Mouse (Mus musculus) forebrain, embryonic 10.5 days (tissue): ENCODE measurements around the gene Rnf2. TPM values are rescaled to one million over a fixed set of nuclear protein-coding genes. Genes with fewer than 3 reads are reported as not detected.
"Not testable (repeated sequence)": the region's sequence is repeated elsewhere in the genome, so short reads cannot be mapped to it uniquely, and the experiment has no call there.

Source experiments
- DNase-seq: peaks from one replicate; pipeline ENCODE4 v3.0.0-alpha.2; 2017; ENCODE audit warnings: low spot score; ENCODE audit errors: extremely low spot score
- H3K27ac ChIP-seq: fragments of 300-500 bp; sonication (generic); 2 replicates; pipeline ENCODE4 v1.5.1; 2016; ENCODE audit warnings: mild to moderate bottlenecking
- H3K27me3 ChIP-seq: fragments of 300-500 bp; sonication (generic); 2 replicates; pipeline ENCODE4 v1.6.1; 2016; ENCODE audit warnings: mild to moderate bottlenecking; ENCODE audit not compliant: poor library complexity, severe bottlenecking
- H3K36me3 ChIP-seq: fragments of 300-500 bp; sonication (generic); replicated peaks from 2 replicates; pipeline ENCODE4 v1.6.1; 2016; ENCODE audit warnings: mild to moderate bottlenecking, moderate library complexity
- H3K4me1 ChIP-seq: fragments of 300-500 bp; sonication (generic); 2 replicates; pipeline ENCODE4 v1.6.1; 2016
- H3K4me3 ChIP-seq: fragments of 300-500 bp; sonication (generic); 2 replicates; pipeline ENCODE4 v1.5.1; 2016; ENCODE audit warnings: mild to moderate bottlenecking, moderate library complexity
- H3K9me3 ChIP-seq: fragments of 300-500 bp; sonication (generic); 2 replicates; pipeline ENCODE4 v1.6.1; 2016; ENCODE audit warnings: mild to moderate bottlenecking, moderate library complexity
- WGBS: fragments of 180-500 bp; shearing (Covaris S2); methylation state at CpG from one replicate; pipeline ENCODE4 v1.1.7; 2016; 5-methylcytosine and 5-hydroxymethylcytosine counted together
- polyA plus RNA-seq: library from polyadenylated mRNA; unstranded; fragments of >200 nt; fragmentation: Nextera tagmentation; extraction: Ambion mirVana; gene quantifications from 2 replicates; pipeline ENCODE4 v1.2.1, GENCODE M21; 2016

Rnf2 gene
- polyA plus RNA-seq, 1 experiment from 2014 or later: 115 TPM

DNA sequence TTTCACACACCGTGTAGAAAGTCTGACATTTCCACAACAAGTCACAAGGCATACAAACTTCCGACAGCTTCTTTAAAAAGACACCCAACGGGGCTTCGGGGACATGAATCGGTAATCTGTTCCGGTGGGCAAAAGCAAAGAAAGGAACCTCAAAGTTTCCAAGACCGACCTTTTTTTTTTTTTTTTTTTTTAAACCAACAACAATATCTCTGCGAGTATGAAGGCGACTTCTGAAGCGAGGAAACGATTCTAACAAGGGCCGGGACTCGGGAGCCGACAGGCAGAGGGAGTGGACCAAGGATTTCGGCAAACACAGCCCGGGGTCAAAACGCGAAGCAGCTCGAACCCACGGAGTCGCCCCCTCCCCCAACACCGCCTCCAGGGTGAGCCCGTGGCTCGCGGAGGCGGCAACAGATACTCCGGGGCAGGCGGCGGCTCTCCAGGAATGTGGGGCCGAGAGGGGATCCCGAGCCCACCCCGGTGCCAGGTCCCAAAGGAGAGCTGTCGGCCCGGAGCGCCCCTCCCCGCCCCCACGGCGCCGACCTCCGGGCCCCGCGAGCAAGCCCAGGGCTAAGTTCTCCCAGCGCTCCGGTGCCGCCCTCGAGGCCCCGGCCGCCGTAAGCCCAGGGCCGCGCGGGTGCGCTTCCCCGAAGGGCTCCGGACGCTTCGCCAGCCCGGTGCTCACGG is 797 bp downstream of the Rnf2 start:
- peaks cover 21% of the 10 kb centered on the region for H3K4me1 ChIP-seq
- H3K9me3 ChIP-seq: no peaks in the 10 kb centered on the region
- H3K36me3 ChIP-seq: peaks cover 5% of the 10 kb centered on the region; the same call in 1 of the 2 replicates
- peak; percentile 77 for DNase-seq
- under 1% methylated on average over 55 of the region's 59 CpGs for WGBS
- peak overlapping the region; percentile 99 for H3K27ac ChIP-seq
- peaks cover 6% of the 10 kb centered on the region; the same call in 1 of the 2 replicates for H3K27me3 ChIP-seq
- H3K4me3 ChIP-seq: peak overlapping the region; percentile 96

DNA sequence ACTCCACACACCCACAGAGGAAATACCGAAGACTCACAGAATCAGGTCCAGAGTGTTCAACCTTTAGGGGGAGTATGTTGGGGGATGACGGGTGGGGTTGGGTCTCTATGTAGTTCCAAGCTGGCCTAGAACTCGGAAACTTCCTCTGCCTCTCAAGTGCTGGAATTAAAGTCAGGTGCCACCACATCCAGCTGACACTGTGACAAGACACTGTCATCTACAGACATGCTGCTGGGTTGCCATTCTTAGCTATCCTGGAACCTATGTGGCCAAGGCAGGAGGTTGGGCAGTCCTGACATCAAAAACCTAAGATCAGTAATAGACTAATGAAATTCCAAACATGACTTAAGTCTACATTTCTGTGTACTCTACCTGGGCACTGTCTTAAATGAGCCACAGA is 2.4 kb downstream of the Rnf2 start:
- H3K27ac ChIP-seq: no peak overlapping the region
- H3K36me3 ChIP-seq: peaks cover 9% of the 10 kb centered on the region
- H3K4me1 ChIP-seq: peaks cover 28% of the 10 kb centered on the region
- peaks cover 6% of the 10 kb centered on the region; the same call in 1 of the 2 replicates for H3K27me3 ChIP-seq
- DNase-seq: no peak
- H3K9me3 ChIP-seq: no peaks in the 10 kb centered on the region
- 89% methylated on average over 3 of the region's 3 CpGs for WGBS
- peak overlapping the region; percentile 96; the same call in 1 of the 2 replicates for H3K4me3 ChIP-seq

DNA sequence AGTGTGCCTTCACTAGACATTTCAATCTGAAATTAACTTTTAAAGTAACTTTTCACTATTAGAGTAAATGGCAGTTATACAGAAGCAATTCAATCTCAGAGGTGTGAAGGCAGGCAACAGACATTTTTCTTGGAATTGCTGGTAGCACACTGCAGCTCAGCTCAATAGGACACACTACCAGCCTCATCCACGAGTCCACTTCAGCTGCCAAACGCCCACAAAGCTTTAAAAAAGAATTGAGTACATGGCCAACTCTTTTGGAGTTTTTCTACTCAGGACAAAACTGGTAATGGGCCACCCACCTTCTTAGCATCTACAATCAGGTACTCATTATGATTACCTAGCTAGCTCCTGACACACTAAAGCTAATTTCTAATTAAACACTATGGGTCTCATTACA is 2.8 kb downstream of the Rnf2 start:
- H3K4me1 ChIP-seq: peaks cover 31% of the 10 kb centered on the region
- H3K9me3 ChIP-seq: no peaks in the 10 kb centered on the region
- H3K27me3 ChIP-seq: peaks cover 6% of the 10 kb centered on the region; the same call in 1 of the 2 replicates
- 89% methylated on average over 2 of the region's 2 CpGs for WGBS
- H3K27ac ChIP-seq: no peak overlapping the region
- DNase-seq: no peak
- H3K36me3 ChIP-seq: peaks cover 9% of the 10 kb centered on the region
- no peak overlapping the region; the same call in 1 of the 2 replicates for H3K4me3 ChIP-seq

DNA sequence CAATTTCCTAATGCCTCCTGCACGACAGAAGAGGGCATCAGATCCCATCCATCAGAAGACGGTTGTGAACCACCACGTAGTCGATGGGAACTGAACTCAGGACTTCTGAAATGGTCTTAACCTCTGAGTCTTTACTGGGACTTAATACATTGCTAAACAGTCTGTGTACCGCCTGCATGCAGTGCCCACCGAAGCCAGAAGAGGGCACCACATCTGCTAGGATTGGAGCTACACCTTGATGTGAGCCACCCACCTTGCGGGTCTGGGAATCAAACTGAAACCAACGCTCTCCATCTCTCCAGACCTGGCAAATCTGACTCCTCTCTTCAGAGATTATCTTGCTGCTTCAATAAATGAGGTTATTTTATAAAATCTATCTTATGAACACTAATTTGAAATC is 3.7 kb downstream of the Rnf2 start:
- Histone ChIP-seq H3K27ac (no peak overlapping the region), H3K4me3 (no peak overlapping the region), H3K4me1 (peaks cover 31% of the 10 kb centered on the region), H3K9me3 (no peaks in the 10 kb centered on the region), H3K27me3 (peaks cover 3% of the 10 kb centered on the region; the same call in 1 of the 2 replicates), H3K36me3 (peaks cover 9% of the 10 kb centered on the region)
- 89% methylated on average over 8 of the region's 8 CpGs for WGBS
- DNase-seq: peak; percentile 22

DNA sequence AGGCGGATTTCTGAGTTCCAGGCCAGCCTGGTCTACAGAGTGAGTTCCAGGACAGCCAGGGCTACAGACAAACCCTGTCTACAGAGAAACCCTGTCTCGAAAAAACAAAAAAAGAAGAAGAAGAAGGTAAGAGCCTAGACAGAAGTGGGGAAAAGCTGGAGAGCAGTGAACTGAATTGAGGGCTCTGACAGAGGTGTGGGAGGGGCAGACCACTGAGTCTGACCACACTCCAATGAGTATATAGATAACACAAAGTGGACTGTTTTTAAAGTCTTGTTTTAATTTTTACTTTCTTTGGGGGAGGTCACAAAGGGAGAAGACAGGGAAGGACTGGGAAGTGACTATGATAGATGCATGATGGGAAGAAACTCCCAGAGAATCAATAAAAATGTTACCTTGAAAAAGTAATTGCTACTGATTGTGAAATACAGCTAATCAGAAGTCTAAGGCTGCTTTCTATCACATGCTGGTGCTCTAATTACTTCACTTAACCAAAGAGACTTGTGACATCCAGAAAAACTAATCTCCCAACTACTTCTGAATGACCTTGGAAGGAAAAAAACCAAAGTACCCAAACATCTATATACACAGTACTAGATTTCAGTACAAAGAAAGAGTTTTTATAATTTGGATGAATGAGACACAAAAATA is 5.0 kb downstream of the Rnf2 start:
- Histone ChIP-seq H3K27ac (no peak overlapping the region), H3K9me3 (no peaks in the 10 kb centered on the region), H3K27me3 (no peaks in the 10 kb centered on the region), H3K4me1 (peaks cover 25% of the 10 kb centered on the region), H3K36me3 (peaks cover 9% of the 10 kb centered on the region), H3K4me3 (no peak overlapping the region)
- 89% methylated on average over 2 of the region's 2 CpGs for WGBS
- no peak for DNase-seq

DNA sequence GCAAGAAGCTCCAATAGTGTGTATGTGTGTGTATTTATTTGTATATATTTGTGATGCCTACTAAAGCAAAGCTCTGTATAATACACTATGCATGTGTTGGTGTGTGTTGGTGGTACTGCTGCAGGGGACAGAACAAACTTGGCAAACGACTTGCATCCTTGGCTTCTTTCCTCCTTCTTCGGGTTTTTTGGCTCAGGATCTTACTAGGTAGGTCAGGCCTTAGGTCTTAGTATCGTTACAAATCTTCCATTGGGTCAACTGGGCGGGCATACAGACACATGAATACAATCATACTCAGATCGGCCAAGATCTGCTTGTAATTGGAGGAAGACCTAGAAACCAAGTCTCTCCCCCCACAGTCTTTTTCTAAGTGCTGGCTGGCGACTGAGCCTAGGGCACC is 6.0 kb downstream of the Rnf2 start:
- Histone ChIP-seq H3K27ac (no peak overlapping the region), H3K4me1 (peaks cover 25% of the 10 kb centered on the region), H3K9me3 (no peaks in the 10 kb centered on the region), H3K36me3 (peaks cover 9% of the 10 kb centered on the region), H3K4me3 (no peak overlapping the region), H3K27me3 (no peaks in the 10 kb centered on the region)
- 89% methylated on average over 6 of the region's 6 CpGs for WGBS
- DNase-seq: no peak

DNA sequence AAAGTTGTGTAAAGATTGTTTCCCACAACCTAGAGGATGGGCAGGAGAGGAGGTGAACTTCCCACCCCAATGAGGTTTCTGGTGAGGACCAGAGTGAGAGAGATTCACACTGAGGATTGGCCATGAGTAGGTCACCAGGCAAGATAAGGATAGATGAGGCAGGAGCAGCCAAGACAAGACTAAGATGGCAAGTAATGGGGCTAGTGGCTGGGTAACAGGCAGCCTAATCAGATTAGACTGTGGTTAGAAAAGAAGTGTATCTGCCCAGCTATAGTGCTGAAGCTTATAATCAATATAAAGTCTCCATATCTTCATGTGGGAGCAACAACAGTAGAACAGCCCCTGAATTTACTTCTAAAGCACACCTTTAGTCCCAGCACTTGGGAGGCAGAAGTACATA is 6.9 kb downstream of the Rnf2 start:
- Histone ChIP-seq H3K4me3 (no peak overlapping the region), H3K27ac (no peak overlapping the region), H3K36me3 (peaks cover 9% of the 10 kb centered on the region), H3K9me3 (no peaks in the 10 kb centered on the region), H3K4me1 (peaks cover 20% of the 10 kb centered on the region), H3K27me3 (no peaks in the 10 kb centered on the region)
- no peak for DNase-seq

DNA sequence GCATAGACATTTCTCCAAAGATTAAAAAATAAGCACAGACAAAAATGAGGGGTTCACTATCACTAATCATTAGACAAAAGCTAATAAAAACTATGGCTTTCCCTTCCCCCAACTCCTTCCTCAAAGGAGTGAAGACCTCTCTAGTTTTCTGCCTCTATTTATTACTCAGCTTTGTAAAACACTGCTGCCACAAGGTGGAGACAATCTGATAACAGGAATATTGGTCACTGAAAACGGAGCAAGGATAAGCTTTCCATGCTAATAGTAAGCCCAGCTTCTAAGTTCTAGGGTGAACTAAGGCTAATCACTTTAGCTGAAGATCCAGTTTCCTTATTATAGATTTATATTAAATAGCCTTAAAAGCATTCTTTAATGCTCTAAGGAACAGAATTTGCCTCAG is 8.3 kb downstream of the Rnf2 start:
- H3K4me1 ChIP-seq: peaks cover 9% of the 10 kb centered on the region
- H3K4me3 ChIP-seq: no peak overlapping the region
- no peak overlapping the region for H3K27ac ChIP-seq
- no peak for DNase-seq
- WGBS: 62% methylated on average over 1 of the region's 1 CpGs
- H3K27me3 ChIP-seq: no peaks in the 10 kb centered on the region
- H3K9me3 ChIP-seq: no peaks in the 10 kb centered on the region
- peaks cover 9% of the 10 kb centered on the region for H3K36me3 ChIP-seq

DNA sequence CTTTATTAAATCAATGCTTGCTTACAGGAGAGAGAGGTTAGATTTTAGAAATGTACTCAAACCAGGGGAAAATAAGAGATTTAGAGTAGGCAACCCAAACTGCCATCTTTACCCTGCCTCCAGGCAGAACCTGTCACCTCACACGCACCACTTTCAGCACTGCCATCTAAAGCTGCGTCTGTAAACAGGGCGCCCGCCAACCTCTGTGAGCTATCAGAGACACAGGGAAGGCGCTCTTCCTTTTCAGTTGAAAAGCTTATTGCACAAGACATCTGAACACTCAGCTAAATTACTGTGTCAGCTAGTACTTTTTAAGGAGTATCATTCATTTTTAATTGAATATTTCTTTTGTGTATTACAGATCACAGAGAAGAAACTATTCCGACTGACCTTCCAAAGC is 10.9 kb downstream of the Rnf2 start:
- H3K27ac ChIP-seq: no peak overlapping the region
- no peak for DNase-seq
- peaks cover 9% of the 10 kb centered on the region for H3K4me1 ChIP-seq
- no peak overlapping the region for H3K4me3 ChIP-seq
- no peaks in the 10 kb centered on the region for H3K27me3 ChIP-seq
- H3K36me3 ChIP-seq: peaks cover 9% of the 10 kb centered on the region
- H3K9me3 ChIP-seq: no peaks in the 10 kb centered on the region
- 94% methylated on average over 6 of the region's 6 CpGs for WGBS

DNA sequence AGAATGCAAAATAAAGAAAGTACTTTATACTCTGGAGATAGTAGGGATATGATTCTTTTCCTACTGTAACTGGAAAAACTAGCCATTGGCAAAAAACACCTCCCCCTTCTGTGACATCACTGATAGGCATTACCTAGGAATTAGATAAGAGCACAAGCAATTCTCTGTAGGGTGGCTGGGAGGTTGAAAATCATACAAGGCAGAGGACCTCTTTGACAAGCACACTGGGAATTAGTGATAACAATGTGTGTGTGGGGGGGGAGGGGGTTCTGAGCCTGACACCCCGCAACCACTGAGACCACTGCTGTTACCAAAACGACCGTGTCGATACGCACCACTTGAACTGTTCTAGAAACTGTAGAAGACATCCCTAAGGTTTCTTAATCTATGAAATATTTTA is 16.0 kb downstream of the Rnf2 start:
- H3K4me1 ChIP-seq: no peaks in the 10 kb centered on the region
- peaks cover 44% of the 10 kb centered on the region for H3K36me3 ChIP-seq
- 87% methylated on average over 5 of the region's 5 CpGs for WGBS

DNA sequence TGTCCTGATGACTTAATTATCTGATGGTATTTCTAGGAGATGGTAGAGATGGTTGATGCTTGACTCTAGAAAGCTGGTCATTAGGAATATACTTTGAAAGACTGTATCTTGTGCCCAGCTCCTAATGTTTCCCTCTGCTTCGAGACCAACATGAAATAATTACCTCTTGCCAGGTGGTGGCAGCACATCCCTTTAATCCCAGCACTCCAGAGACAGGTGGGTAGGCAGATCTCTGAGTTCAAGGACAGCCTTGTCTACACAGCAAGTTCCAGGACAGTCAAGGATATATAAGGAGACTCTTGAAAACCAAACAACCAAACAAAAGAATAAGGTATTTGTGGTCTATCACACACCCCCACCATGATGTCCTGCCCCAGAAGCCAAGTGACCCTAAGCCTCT is 17.2 kb downstream of the Rnf2 start:
- H3K9me3 ChIP-seq: no peaks in the 10 kb centered on the region
- no peaks in the 10 kb centered on the region for H3K27me3 ChIP-seq
- H3K4me1 ChIP-seq: no peaks in the 10 kb centered on the region
- 61% methylated on average over 1 of the region's 1 CpGs for WGBS
- H3K27ac ChIP-seq: no peak overlapping the region
- H3K4me3 ChIP-seq: no peak overlapping the region
- DNase-seq: no peak
- peaks cover 50% of the 10 kb centered on the region for H3K36me3 ChIP-seq

More for the DNA sequence above, 16.0 kb downstream of the Rnf2 start:
- H3K4me3 ChIP-seq: no peak overlapping the region
- H3K27ac ChIP-seq: no peak overlapping the region
- no peaks in the 10 kb centered on the region for H3K9me3 ChIP-seq
- no peak for DNase-seq
- H3K27me3 ChIP-seq: no peaks in the 10 kb centered on the region

DNA sequence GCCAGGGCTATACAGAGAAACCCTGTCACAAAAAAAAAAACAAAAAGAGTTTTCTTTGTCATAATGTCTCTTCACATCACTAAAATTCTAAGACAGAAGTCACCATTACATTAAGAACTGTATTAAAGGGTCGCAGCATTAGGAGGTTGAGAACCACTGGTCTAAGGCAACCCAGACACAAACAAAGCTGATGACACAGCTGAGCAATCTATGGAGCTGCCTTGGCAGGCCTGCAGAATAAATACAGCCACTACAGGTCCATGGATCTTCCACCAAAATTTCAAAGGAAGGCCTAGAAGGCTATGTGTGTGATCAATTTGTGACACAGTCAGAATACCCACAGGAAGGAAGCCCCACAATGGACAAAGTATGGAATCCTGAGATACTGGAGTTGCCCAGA is 18.3 kb downstream of the Rnf2 start:
- Histone ChIP-seq H3K9me3 (no peaks in the 10 kb centered on the region), H3K27me3 (no peaks in the 10 kb centered on the region), H3K27ac (no peak overlapping the region), H3K4me3 (no peak overlapping the region), H3K4me1 (no peaks in the 10 kb centered on the region), H3K36me3 (peaks cover 61% of the 10 kb centered on the region)
- DNase-seq: no peak
- WGBS: 92% methylated on average over 1 of the region's 1 CpGs

DNA sequence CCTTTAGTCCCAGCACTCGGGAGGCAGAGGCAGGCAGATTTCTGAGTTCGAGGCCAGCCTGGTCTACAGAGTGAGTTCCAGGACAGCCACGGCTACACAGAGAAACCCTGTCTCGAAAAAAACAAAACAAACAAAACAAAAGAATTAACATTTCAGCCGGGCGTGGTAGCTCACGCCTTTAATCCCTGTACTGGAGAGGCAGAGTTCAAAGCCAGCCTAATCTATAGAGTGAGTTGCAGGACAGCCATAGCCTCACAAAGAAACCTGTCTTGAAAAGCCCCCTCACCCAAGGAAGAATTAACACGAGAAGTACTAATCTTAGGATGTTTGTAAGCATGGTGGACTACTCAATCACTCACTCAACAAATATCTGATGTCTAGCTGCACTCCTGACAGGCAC is 28.4 kb downstream of the Rnf2 start:
- H3K4me3 ChIP-seq, H3K27me3 ChIP-seq, H3K4me1 ChIP-seq, H3K9me3 ChIP-seq, H3K27ac ChIP-seq, DNase-seq: not testable (repeated sequence)
- WGBS: 89% methylated on average over 8 of the region's 8 CpGs
- peaks cover 97% of the 10 kb centered on the region for H3K36me3 ChIP-seq
